Mouse (Mus musculus): ENCODE measurements around the gene BC052040. TPM values are rescaled to one million over a fixed set of nuclear protein-coding genes. Genes with fewer than 3 reads are reported as not detected.

Gene BC052040
- polyA plus RNA-seq, 1 experiment from 2014 or later, result 12.9 TPM

DNA sequence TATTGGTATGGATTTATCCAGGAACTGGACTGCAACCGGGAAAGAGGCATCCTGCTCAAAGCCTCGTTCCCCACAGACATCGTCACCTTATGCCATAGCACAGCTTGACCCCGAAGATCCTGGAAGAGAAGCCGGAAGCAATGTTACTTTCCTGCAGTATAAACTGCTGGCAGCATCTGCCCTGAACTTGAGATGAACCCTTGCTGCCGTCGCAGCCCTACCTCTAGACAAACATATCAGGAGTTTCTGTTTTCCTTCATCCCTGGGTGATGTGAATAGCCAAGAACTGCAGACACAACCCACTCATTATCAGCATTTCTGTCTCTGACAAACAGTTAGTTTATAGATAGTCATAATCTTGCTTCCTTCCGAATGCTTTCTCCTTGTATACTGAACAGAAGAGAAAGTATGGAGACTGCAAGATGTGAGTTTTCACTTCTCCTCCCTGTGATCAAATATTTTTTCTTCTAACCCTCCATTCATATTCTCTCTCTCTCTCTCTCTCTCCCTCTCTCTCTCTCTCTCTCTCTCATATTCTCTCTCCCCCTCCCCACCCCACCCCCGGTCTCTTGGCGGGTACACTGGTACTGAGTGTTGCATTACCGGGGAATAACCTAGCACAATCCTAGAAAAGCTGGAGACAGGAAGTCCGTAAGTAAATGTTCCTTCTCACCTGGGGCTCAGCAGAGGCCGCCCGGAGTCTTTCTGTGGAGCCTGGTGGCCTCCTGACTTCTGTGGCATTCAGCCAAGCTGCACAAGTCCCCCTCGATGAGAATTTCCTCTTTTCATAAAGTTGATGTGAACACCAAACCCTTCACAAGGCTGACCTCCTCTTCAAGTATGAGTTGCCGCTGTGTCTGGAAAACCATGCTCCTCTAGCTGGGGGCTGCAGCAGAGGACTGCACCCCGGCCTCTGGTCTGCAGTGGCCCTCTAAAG, 195.7 kb downstream of the BC052040 start:
- H3K27ac ChIP-seq (ENCODE audit: low read length), result peak overlapping the region; percentile 57
- H3K4me1 ChIP-seq (ENCODE audit: control insufficient read depth, insufficient read depth, low read length), result peaks cover 23% of the 10 kb centered on the region
- H3K9me3 ChIP-seq (replicated peaks; ENCODE audit: control insufficient read depth, low read length), result no peaks in the 10 kb centered on the region
- H3K4me2 ChIP-seq (ENCODE audit: low read depth, low read length), result peak overlapping the region; percentile 35
- no peaks in the 10 kb centered on the region for H3K36me3 ChIP-seq (ENCODE audit: control insufficient read depth, insufficient read depth)
- 24% methylated on average over 17 of the region's 17 CpGs for WGBS
- peak overlapping the region; percentile 36 for H3K9ac ChIP-seq (ENCODE audit: low read length)
- H3K4me3 ChIP-seq (ENCODE audit: low read length), result no peak overlapping the region
- peak; percentile 76 for ATAC-seq (replicated peaks; ENCODE audit: extremely low read depth, insufficient read depth, low FRiP score)
- H3K27me3 ChIP-seq (ENCODE audit: control insufficient read depth, insufficient read depth, low read length), result no peaks in the 10 kb centered on the region

DNA sequence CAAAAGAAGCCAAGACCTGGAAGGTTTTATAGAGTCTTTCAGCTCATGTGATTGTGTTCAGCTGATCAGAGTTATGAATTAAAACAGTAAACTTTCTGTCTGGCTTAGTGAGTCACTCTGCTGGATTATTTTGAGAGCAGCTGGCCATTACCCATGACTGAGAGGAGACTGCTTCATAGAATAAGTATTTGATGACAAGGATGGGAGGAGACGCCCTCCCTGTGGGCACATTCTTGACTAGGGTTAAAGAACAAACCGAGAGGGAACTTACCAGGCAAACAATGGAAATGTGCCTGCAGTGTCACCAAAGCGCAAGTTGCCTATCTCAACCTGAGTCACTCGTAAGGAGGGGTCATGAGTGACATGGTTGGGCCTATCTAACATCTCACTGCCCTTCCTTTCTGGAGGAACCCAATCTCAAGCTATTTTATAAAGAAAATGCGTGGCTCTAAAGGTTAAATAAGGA, 199.1 kb downstream of the BC052040 start:
- WGBS, result 38% methylated on average over 5 of the region's 5 CpGs
- Histone ChIP-seq H3K4me1 (ENCODE audit: control insufficient read depth, insufficient read depth, low read length) (peaks cover 26% of the 10 kb centered on the region), H3K4me2 (ENCODE audit: low read depth, low read length) (no peak overlapping the region), H3K4me3 (ENCODE audit: low read length) (no peak overlapping the region), H3K27ac (ENCODE audit: low read length) (0 out of 2 replicates have a peak overlapping the region, but pooled peaks have one; percentile 4), H3K27me3 (ENCODE audit: control insufficient read depth, insufficient read depth, low read length) (no peaks in the 10 kb centered on the region), H3K9me3 (replicated peaks; ENCODE audit: control insufficient read depth, low read length) (no peaks in the 10 kb centered on the region), H3K36me3 (ENCODE audit: control insufficient read depth, insufficient read depth) (no peaks in the 10 kb centered on the region), H3K9ac (ENCODE audit: low read length) (no peak overlapping the region)
- ATAC-seq (replicated peaks; ENCODE audit: extremely low read depth, insufficient read depth, low FRiP score), result 0 out of 2 replicates have a peak, but pooled peaks have one; percentile 25

- no peaks in the 10 kb centered on the region for H3K36me3 ChIP-seq (ENCODE audit: control insufficient read depth, insufficient read depth)
- no peaks in the 10 kb centered on the region for H3K27me3 ChIP-seq (ENCODE audit: control insufficient read depth, insufficient read depth, low read length)
- H3K9ac ChIP-seq (ENCODE audit: low read length), result no peak overlapping the region
- H3K4me2 ChIP-seq (ENCODE audit: low read depth, low read length), result peak overlapping the region; percentile 10; the same call in 1 of the 2 replicates
- no peaks in the 10 kb centered on the region for H3K9me3 ChIP-seq (replicated peaks; ENCODE audit: control insufficient read depth, low read length)
- 0 out of 2 replicates have a peak, but pooled peaks have one; percentile 32 for ATAC-seq (replicated peaks; ENCODE audit: extremely low read depth, insufficient read depth, low FRiP score)
- H3K4me1 ChIP-seq (ENCODE audit: control insufficient read depth, insufficient read depth, low read length), result peaks cover 8% of the 10 kb centered on the region
- H3K4me3 ChIP-seq (ENCODE audit: low read length), result no peak overlapping the region
- H3K27ac ChIP-seq (ENCODE audit: low read length), result peak overlapping the region; percentile 1; the same call in 1 of the 2 replicates
- 21% methylated on average over 6 of the region's 6 CpGs for WGBS
Observed at GRCm38 (mm10) chr2:115785687-115786086, 204.2 kb downstream of the BC052040 start.

- 78% methylated on average over 6 of the region's 6 CpGs for WGBS
- H3K4me3 ChIP-seq (ENCODE audit: low read length), result no peak overlapping the region
- no peaks in the 10 kb centered on the region for H3K4me1 ChIP-seq (ENCODE audit: control insufficient read depth, insufficient read depth, low read length)
- H3K9me3 ChIP-seq (replicated peaks; ENCODE audit: control insufficient read depth, low read length), result no peaks in the 10 kb centered on the region
- no peaks in the 10 kb centered on the region for H3K36me3 ChIP-seq (ENCODE audit: control insufficient read depth, insufficient read depth)
- no peak overlapping the region for H3K4me2 ChIP-seq (ENCODE audit: low read depth, low read length)
- no peak overlapping the region for H3K27ac ChIP-seq (ENCODE audit: low read length)
- no peaks in the 10 kb centered on the region for H3K27me3 ChIP-seq (ENCODE audit: control insufficient read depth, insufficient read depth, low read length)
- H3K9ac ChIP-seq (ENCODE audit: low read length), result no peak overlapping the region
- ATAC-seq (replicated peaks; ENCODE audit: extremely low read depth, insufficient read depth, low FRiP score), result no peak
Observed at GRCm38 (mm10) chr2:115798839-115799238, 217.3 kb downstream of the BC052040 start.

DNA sequence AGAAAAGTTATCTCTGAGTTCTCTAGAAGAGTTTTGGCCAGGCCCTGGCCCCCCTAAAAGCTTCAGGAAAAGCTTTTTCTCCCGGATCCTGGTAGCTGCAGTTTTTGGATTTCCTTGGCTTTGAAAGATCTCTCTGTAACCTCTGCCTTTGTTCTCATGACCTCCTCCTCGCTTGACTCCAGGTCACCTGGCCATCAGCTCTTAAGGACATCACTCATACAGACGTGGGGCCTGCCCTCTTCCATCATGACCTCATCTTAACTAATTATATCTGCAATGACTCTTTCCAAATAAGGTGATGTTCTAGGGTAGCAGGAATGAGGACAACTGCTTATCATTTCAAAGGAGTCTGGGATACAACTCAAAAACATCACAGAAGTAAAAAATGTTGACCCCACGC, 226.9 kb downstream of the BC052040 start:
- H3K9me3 ChIP-seq (replicated peaks; ENCODE audit: control insufficient read depth, low read length), result no peaks in the 10 kb centered on the region

DNA sequence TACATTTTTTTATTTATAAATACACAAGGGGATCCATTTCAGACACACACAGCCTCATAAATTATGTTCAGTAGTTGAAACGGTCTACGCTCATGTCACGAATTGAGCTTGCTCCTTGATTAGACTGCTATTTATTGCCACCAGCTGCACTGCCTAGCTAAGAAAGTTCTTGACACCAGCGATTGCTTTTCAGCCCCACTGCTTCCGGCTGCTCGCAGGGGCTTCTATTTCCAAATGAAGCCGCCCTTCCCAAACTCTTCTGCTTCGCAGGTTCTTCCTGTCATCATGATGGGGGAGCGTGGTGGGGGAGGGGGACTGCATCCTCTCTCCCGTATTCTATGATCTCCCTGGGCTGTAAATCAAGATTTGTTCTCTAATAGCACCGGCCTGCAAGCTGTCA, 231.8 kb downstream of the BC052040 start:
- Histone ChIP-seq H3K27ac (ENCODE audit: low read length) (peak overlapping the region; percentile 67), H3K27me3 (ENCODE audit: control insufficient read depth, insufficient read depth, low read length) (no peaks in the 10 kb centered on the region), H3K4me3 (ENCODE audit: low read length) (peak overlapping the region; percentile 18; the same call in 1 of the 2 replicates), H3K9me3 (replicated peaks; ENCODE audit: control insufficient read depth, low read length) (no peaks in the 10 kb centered on the region), H3K36me3 (ENCODE audit: control insufficient read depth, insufficient read depth) (no peaks in the 10 kb centered on the region), H3K9ac (ENCODE audit: low read length) (peak overlapping the region; percentile 46), H3K4me1 (ENCODE audit: control insufficient read depth, insufficient read depth, low read length) (peaks cover 16% of the 10 kb centered on the region), H3K4me2 (ENCODE audit: low read depth, low read length) (peak overlapping the region; percentile 56)
- 18% methylated on average over 11 of the region's 11 CpGs for WGBS
- ATAC-seq (replicated peaks; ENCODE audit: extremely low read depth, insufficient read depth, low FRiP score), result peak; percentile 55; the same call in 1 of the 2 replicates

More for the DNA sequence above, 226.9 kb downstream of the BC052040 start:
- Histone ChIP-seq H3K4me1 (ENCODE audit: control insufficient read depth, insufficient read depth, low read length) (peaks cover 12% of the 10 kb centered on the region), H3K36me3 (ENCODE audit: control insufficient read depth, insufficient read depth) (no peaks in the 10 kb centered on the region), H3K4me3 (ENCODE audit: low read length) (no peak overlapping the region), H3K27me3 (ENCODE audit: control insufficient read depth, insufficient read depth, low read length) (no peaks in the 10 kb centered on the region), H3K4me2 (ENCODE audit: low read depth, low read length) (no peak overlapping the region), H3K9ac (ENCODE audit: low read length) (no peak overlapping the region), H3K27ac (ENCODE audit: low read length) (no peak overlapping the region)
- ATAC-seq (replicated peaks; ENCODE audit: extremely low read depth, insufficient read depth, low FRiP score), result 0 out of 2 replicates have a peak, but pooled peaks have one; percentile 32
- WGBS, result 35% methylated on average over 4 of the region's 4 CpGs

DNA sequence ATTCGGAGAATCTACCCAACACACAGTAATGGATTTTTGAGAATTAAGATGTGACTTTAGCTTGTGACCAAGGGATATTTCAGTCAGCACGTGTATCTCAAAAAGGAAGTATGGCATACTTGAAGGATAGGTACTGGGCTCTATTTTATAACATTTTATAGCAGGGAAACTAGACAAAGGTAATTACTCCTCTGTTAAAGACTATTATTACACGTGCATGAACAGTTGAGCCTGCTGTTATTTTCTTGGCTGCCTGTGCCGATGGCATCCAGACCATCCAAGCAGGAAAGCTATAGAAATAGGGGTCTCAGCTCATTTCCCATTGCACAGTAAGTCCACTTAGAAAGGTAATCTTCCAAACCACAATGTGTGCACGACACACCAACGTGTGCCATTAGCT, 232.2 kb downstream of the BC052040 start:
- Histone ChIP-seq H3K9me3 (replicated peaks; ENCODE audit: control insufficient read depth, low read length) (no peaks in the 10 kb centered on the region), H3K27me3 (ENCODE audit: control insufficient read depth, insufficient read depth, low read length) (no peaks in the 10 kb centered on the region), H3K4me2 (ENCODE audit: low read depth, low read length) (peak overlapping the region; percentile 56), H3K4me1 (ENCODE audit: control insufficient read depth, insufficient read depth, low read length) (peaks cover 13% of the 10 kb centered on the region), H3K36me3 (ENCODE audit: control insufficient read depth, insufficient read depth) (no peaks in the 10 kb centered on the region), H3K27ac (ENCODE audit: low read length) (peak overlapping the region; percentile 67), H3K4me3 (ENCODE audit: low read length) (no peak overlapping the region; the same call in 1 of the 2 replicates), H3K9ac (ENCODE audit: low read length) (peak overlapping the region; percentile 46)
- ATAC-seq (replicated peaks; ENCODE audit: extremely low read depth, insufficient read depth, low FRiP score), result no peak
- WGBS, result 61% methylated on average over 6 of the region's 6 CpGs

GRCm38 (mm10) chr2:115817959-115818358, 236.4 kb downstream of the BC052040 start:
- no peak overlapping the region for H3K4me3 ChIP-seq (ENCODE audit: low read length)
- H3K4me2 ChIP-seq (ENCODE audit: low read depth, low read length), result no peak overlapping the region
- no peak for ATAC-seq (replicated peaks; ENCODE audit: extremely low read depth, insufficient read depth, low FRiP score)
- H3K4me1 ChIP-seq (ENCODE audit: control insufficient read depth, insufficient read depth, low read length), result peaks cover 10% of the 10 kb centered on the region
- 79% methylated on average over 6 of the region's 6 CpGs for WGBS
- H3K27me3 ChIP-seq (ENCODE audit: control insufficient read depth, insufficient read depth, low read length), result no peaks in the 10 kb centered on the region
- H3K9ac ChIP-seq (ENCODE audit: low read length), result no peak overlapping the region
- H3K36me3 ChIP-seq (ENCODE audit: control insufficient read depth, insufficient read depth), result no peaks in the 10 kb centered on the region
- no peaks in the 10 kb centered on the region for H3K9me3 ChIP-seq (replicated peaks; ENCODE audit: control insufficient read depth, low read length)
- H3K27ac ChIP-seq (ENCODE audit: low read length), result no peak overlapping the region

DNA sequence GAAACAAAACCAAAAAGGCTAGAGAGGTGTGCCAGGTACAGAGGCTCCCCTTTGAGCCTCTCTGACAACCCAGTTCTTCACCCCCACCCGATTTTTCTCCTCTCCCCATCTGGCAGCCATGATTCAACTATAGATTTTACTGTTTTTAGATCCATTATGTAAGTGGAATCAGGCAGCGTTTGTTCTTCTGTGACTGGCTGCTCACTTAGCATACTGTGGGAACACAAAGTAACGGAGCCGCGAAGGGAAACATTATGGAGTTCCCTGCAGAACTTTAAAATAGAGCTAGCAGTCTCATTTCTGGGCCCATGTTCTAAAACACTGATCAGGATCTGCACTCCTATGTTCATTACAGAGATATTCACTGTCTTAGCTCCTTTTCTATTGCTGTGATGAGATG, 240.8 kb downstream of the BC052040 start:
- no peak overlapping the region for H3K4me3 ChIP-seq (ENCODE audit: low read length)
- WGBS, result 86% methylated on average over 5 of the region's 5 CpGs
- H3K9ac ChIP-seq (ENCODE audit: low read length), result no peak overlapping the region
- no peak overlapping the region for H3K27ac ChIP-seq (ENCODE audit: low read length)
- H3K36me3 ChIP-seq (ENCODE audit: control insufficient read depth, insufficient read depth), result no peaks in the 10 kb centered on the region
- H3K9me3 ChIP-seq (replicated peaks; ENCODE audit: control insufficient read depth, low read length), result no peaks in the 10 kb centered on the region
- no peaks in the 10 kb centered on the region for H3K4me1 ChIP-seq (ENCODE audit: control insufficient read depth, insufficient read depth, low read length)
- H3K27me3 ChIP-seq (ENCODE audit: control insufficient read depth, insufficient read depth, low read length), result no peaks in the 10 kb centered on the region
- H3K4me2 ChIP-seq (ENCODE audit: low read depth, low read length), result no peak overlapping the region
- no peak for ATAC-seq (replicated peaks; ENCODE audit: extremely low read depth, insufficient read depth, low FRiP score)

Measured in heart, embryonic 16.5 days (tissue).